Mouse (Mus musculus) embryo, embryonic 11.5 days (tissue): Measurements from ENCODE around the gene Angptl7.

ENCODE experiments used
- DNase-seq: peaks from one replicate; pipeline ENCODE4 v3.0.0-alpha.2; 2012; ENCODE audit warnings: low read depth, low spot score

The Angptl7 gene

GRCm38 (mm10) chr4:148500410-148500867 lies at the start of gene Angptl7:
Gene Angptl7, minus strand, starts transcription at chr4:148500460.
- DNase-seq = no peak

- no peak for DNase-seq
Measured at GRCm38 (mm10) chr4:148549106-148549505, 48.8 kb upstream of the Angptl7 start.

GRCm38 (mm10) chr4:148535876-148536275 lies 35.6 kb upstream of the Angptl7 start:
- no peak for DNase-seq

GRCm38 (mm10) chr4:148533613-148534328 lies 33.5 kb upstream of the Angptl7 start:
- DNase-seq = no peak

GRCm38 (mm10) chr4:148532516-148532915 lies 32.3 kb upstream of the Angptl7 start:
- no peak for DNase-seq

GRCm38 (mm10) chr4:148531341-148531740 lies 31.1 kb upstream of the Angptl7 start:
- DNase-seq = no peak

- no peak for DNase-seq
Measured at GRCm38 (mm10) chr4:148530778-148531177, 30.5 kb upstream of the Angptl7 start.

- DNase-seq = no peak
Measured at GRCm38 (mm10) chr4:148530351-148530750, 30.1 kb upstream of the Angptl7 start.

- DNase-seq = no peak
Measured at GRCm38 (mm10) chr4:148527158-148527910, 27.1 kb upstream of the Angptl7 start.

GRCm38 (mm10) chr4:148523538-148523937 lies 23.3 kb upstream of the Angptl7 start:
- DNase-seq = no peak

GRCm38 (mm10) chr4:148518235-148518795 lies 18.1 kb upstream of the Angptl7 start:
- DNase-seq = no peak

- no peak for DNase-seq
Measured at GRCm38 (mm10) chr4:148517809-148518208, 17.5 kb upstream of the Angptl7 start.

- DNase-seq = no peak
Measured at GRCm38 (mm10) chr4:148515313-148515712, 15.1 kb upstream of the Angptl7 start.

GRCm38 (mm10) chr4:148513021-148513559 lies 12.8 kb upstream of the Angptl7 start:
- DNase-seq = no peak

GRCm38 (mm10) chr4:148511334-148511733 lies 11.1 kb upstream of the Angptl7 start:
- DNase-seq = no peak

GRCm38 (mm10) chr4:148510691-148511090 lies 10.4 kb upstream of the Angptl7 start:
- no peak for DNase-seq

- DNase-seq = no peak
Measured at GRCm38 (mm10) chr4:148509450-148510084, 9.3 kb upstream of the Angptl7 start.

GRCm38 (mm10) chr4:148508084-148508849 lies 8.0 kb upstream of the Angptl7 start:
- DNase-seq = no peak

- DNase-seq = no peak
Measured at GRCm38 (mm10) chr4:148507585-148507984, 7.3 kb upstream of the Angptl7 start.

- DNase-seq = peak; percentile 34
Measured at GRCm38 (mm10) chr4:148504497-148504959, 4.3 kb upstream of the Angptl7 start.
